Mouse (Mus musculus) liver (tissue): ENCODE measurements around the gene Ubtd1.
"Not testable (repeated sequence)": the region's sequence is repeated elsewhere in the genome, so short reads cannot be mapped to it uniquely, and the experiment has no call there.

Experiments
- DNase-seq: peaks from one replicate; pipeline ENCODE4 v3.0.0-alpha.2; 2020; ENCODE audit warnings: mixed read lengths

The Ubtd1 gene

GRCm38 (mm10) chr19:42071886-42072608, 90.5 kb downstream of the Ubtd1 start:
- DNase-seq: no peak

- no peak for DNase-seq
These were observed 91.2 kb downstream of the Ubtd1 start for GRCm38 (mm10) chr19:42072802-42073201.

- DNase-seq: no peak
These were observed 93.5 kb downstream of the Ubtd1 start for GRCm38 (mm10) chr19:42075051-42075450.

GRCm38 (mm10) chr19:42075992-42076391, 94.4 kb downstream of the Ubtd1 start:
- DNase-seq: no peak

- DNase-seq: no peak
These were observed 97.0 kb downstream of the Ubtd1 start for GRCm38 (mm10) chr19:42078566-42078965.

GRCm38 (mm10) chr19:42079006-42079405, 97.4 kb downstream of the Ubtd1 start:
- DNase-seq: no peak

GRCm38 (mm10) chr19:42079950-42080349, 98.4 kb downstream of the Ubtd1 start:
- DNase-seq: no peak

GRCm38 (mm10) chr19:42080469-42080868, 98.9 kb downstream of the Ubtd1 start:
- DNase-seq: no peak

- DNase-seq: not testable (repeated sequence)
These were observed 100.0 kb downstream of the Ubtd1 start for GRCm38 (mm10) chr19:42081613-42082012.
